Mouse (Mus musculus): Measurements from ENCODE around the gene Gtpbp1. TPM values are rescaled to one million over a fixed set of nuclear protein-coding genes. Genes with fewer than 3 reads are reported as not detected.
A peak's percentile ranks its signal among the peaks of the same experiment; 100 is the strongest.

The Gtpbp1 gene
- 52.7 TPM for polyA plus RNA-seq (2012; fragmentation: generic; extraction: Trizol)

DNA sequence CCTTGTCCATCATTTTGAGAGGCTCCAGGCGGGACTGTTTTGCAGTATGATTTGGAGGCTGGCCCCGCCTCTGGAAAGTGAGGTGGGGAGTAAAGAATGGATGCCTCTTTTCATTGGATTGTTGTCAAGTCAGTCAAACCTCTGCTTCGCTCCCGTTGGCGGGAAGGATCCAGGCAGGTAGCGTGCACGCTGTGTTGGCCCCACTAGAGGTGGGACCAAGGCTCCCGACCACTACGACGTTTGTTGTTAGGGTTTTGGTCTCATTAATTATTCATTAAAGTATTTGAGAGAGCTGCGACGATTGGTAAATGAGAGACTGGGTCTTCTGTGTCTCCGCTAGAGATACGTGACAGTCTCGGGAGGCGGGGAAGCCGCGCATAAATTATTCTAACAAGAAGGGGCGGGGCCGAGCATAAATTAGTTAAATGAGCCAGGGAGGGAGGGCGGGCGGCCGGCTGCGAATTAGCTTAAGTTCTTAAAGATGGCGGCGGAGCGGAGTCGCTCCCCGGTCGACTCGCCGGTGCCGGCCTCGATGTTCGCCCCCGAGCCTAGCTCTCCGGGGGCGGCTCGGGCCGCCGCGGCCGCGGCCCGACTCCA, at the start of gene Gtpbp1:
Gene Gtpbp1 (plus strand): TSS at position 420 of the 597 bp plus-strand sequence.
- Histone ChIP-seq H3ac (ENCODE audit: control insufficient read depth, insufficient read length) (peak within 1 kb of the TSS; percentile 75), H3K27me3 (ENCODE audit: control insufficient read depth, insufficient read depth, insufficient read length) (no peaks in the 10 kb centered on the region), H3K36me3 (ENCODE audit: control insufficient read depth, insufficient read depth) (no peaks in the 10 kb centered on the region), H3K4me2 (ENCODE audit: low read depth) (peak within 1 kb of the TSS; percentile 94), H3K79me2 (ENCODE audit: control insufficient read depth, insufficient read depth) (peaks cover 61% of the 10 kb centered on the region), H3K4me3 (peak within 1 kb of the TSS; percentile 46)
- TF ChIP-seq MYOD1 (IDR thresholded peaks at IDR 0.05; ENCODE audit: control insufficient read depth in 1 of 3, insufficient read length in 2 of 3, low read depth in 2 of 3) (no peak), USF1 (IDR thresholded peaks at IDR 0.05; ENCODE audit: low read depth) (no peak), E2F4 (IDR thresholded peaks at IDR 0.05; ENCODE audit: insufficient read depth) (peak; percentile 86), CEBPB (IDR thresholded peaks at IDR 0.05; ENCODE audit: insufficient read depth, poor library complexity, severe bottlenecking) (no peak), TCF12 (IDR thresholded peaks at IDR 0.05; ENCODE audit: insufficient read depth, poor library complexity, severe bottlenecking) (no peak), MYOG (IDR thresholded peaks at IDR 0.05; ENCODE audit: control insufficient read depth in 1 of 3, insufficient read depth in 1 of 3, insufficient read length in 2 of 3, low read depth in 2 of 3) (no peak), MAX (IDR thresholded peaks at IDR 0.05; ENCODE audit: low read depth) (no peak), POLR2A (IDR thresholded peaks at IDR 0.05; ENCODE audit: insufficient read length, low read depth) (peak; percentile 69), POLR2AphosphoS2 (IDR thresholded peaks at IDR 0.05; ENCODE audit: insufficient read length, low read depth) (peak; percentile 78), TCF3 (IDR thresholded peaks at IDR 0.05; ENCODE audit: insufficient read length, low read depth) (no peak), SRF (IDR thresholded peaks at IDR 0.05; ENCODE audit: control insufficient read depth, insufficient read length, low read depth) (peak; percentile 41), REST (IDR thresholded peaks at IDR 0.05; ENCODE audit: insufficient read depth, insufficient read length) (no peak)

GRCm38 (mm10) chr15:79641135-79641817, 49.4 kb upstream of the Gtpbp1 start:
- no peak overlapping the region for H3ac ChIP-seq (ENCODE audit: control insufficient read depth, insufficient read length)
- no peak for TF ChIP-seq MYOG (IDR thresholded peaks at IDR 0.05; ENCODE audit: control insufficient read depth in 1 of 3, insufficient read depth in 1 of 3, insufficient read length in 2 of 3, low read depth in 2 of 3)
- TF ChIP-seq REST (IDR thresholded peaks at IDR 0.05; ENCODE audit: insufficient read depth, insufficient read length) = no peak
- no peak for TF ChIP-seq SRF (IDR thresholded peaks at IDR 0.05; ENCODE audit: control insufficient read depth, insufficient read length, low read depth)
- TF ChIP-seq E2F4 (IDR thresholded peaks at IDR 0.05; ENCODE audit: insufficient read depth) = no peak
- no peak for TF ChIP-seq CEBPB (IDR thresholded peaks at IDR 0.05; ENCODE audit: insufficient read depth, poor library complexity, severe bottlenecking)
- TF ChIP-seq TCF12 (IDR thresholded peaks at IDR 0.05; ENCODE audit: insufficient read depth, poor library complexity, severe bottlenecking) = no peak
- no peak for TF ChIP-seq MAX (IDR thresholded peaks at IDR 0.05; ENCODE audit: low read depth)
- no peak for TF ChIP-seq USF1 (IDR thresholded peaks at IDR 0.05; ENCODE audit: low read depth)
- no peak for TF ChIP-seq MYOD1 (IDR thresholded peaks at IDR 0.05; ENCODE audit: control insufficient read depth in 1 of 3, insufficient read length in 2 of 3, low read depth in 2 of 3)
- TF ChIP-seq TCF3 (IDR thresholded peaks at IDR 0.05; ENCODE audit: insufficient read length, low read depth) = no peak
- no peak for TF ChIP-seq POLR2A (IDR thresholded peaks at IDR 0.05; ENCODE audit: insufficient read length, low read depth)
- no peak for TF ChIP-seq POLR2AphosphoS2 (IDR thresholded peaks at IDR 0.05; ENCODE audit: insufficient read length, low read depth)
- no peak overlapping the region for H3K4me2 ChIP-seq (ENCODE audit: low read depth)

GRCm38 (mm10) chr15:79645483-79645882, 45.2 kb upstream of the Gtpbp1 start:
- Histone ChIP-seq H3K36me3 (ENCODE audit: control insufficient read depth, insufficient read depth) (no peaks in the 10 kb centered on the region), H3ac (ENCODE audit: control insufficient read depth, insufficient read length) (no peak overlapping the region), H3K4me3 (no peak overlapping the region), H3K27me3 (ENCODE audit: control insufficient read depth, insufficient read depth, insufficient read length) (peaks cover 5% of the 10 kb centered on the region), H3K4me2 (ENCODE audit: low read depth) (no peak overlapping the region), H3K79me2 (ENCODE audit: control insufficient read depth, insufficient read depth) (no peaks in the 10 kb centered on the region)
- no peak for TF ChIP-seq CEBPB (IDR thresholded peaks at IDR 0.05; ENCODE audit: insufficient read depth, poor library complexity, severe bottlenecking)
- TF ChIP-seq MAX (IDR thresholded peaks at IDR 0.05; ENCODE audit: low read depth) = no peak
- TF ChIP-seq USF1 (IDR thresholded peaks at IDR 0.05; ENCODE audit: low read depth) = no peak
- no peak for TF ChIP-seq MYOG (IDR thresholded peaks at IDR 0.05; ENCODE audit: control insufficient read depth in 1 of 3, insufficient read depth in 1 of 3, insufficient read length in 2 of 3, low read depth in 2 of 3)
- TF ChIP-seq MYOD1 (IDR thresholded peaks at IDR 0.05; ENCODE audit: control insufficient read depth in 1 of 3, insufficient read length in 2 of 3, low read depth in 2 of 3) = no peak
- TF ChIP-seq POLR2AphosphoS2 (IDR thresholded peaks at IDR 0.05; ENCODE audit: insufficient read length, low read depth) = no peak
- no peak for TF ChIP-seq TCF12 (IDR thresholded peaks at IDR 0.05; ENCODE audit: insufficient read depth, poor library complexity, severe bottlenecking)
- TF ChIP-seq POLR2A (IDR thresholded peaks at IDR 0.05; ENCODE audit: insufficient read length, low read depth) = no peak
- TF ChIP-seq E2F4 (IDR thresholded peaks at IDR 0.05; ENCODE audit: insufficient read depth) = no peak
- TF ChIP-seq TCF3 (IDR thresholded peaks at IDR 0.05; ENCODE audit: insufficient read length, low read depth) = no peak

More at GRCm38 (mm10) chr15:79641135-79641817, 49.4 kb upstream of the Gtpbp1 start:
- Histone ChIP-seq H3K4me3 (no peak overlapping the region), H3K27me3 (ENCODE audit: control insufficient read depth, insufficient read depth, insufficient read length) (peaks cover 5% of the 10 kb centered on the region), H3K79me2 (ENCODE audit: control insufficient read depth, insufficient read depth) (no peaks in the 10 kb centered on the region), H3K36me3 (ENCODE audit: control insufficient read depth, insufficient read depth) (no peaks in the 10 kb centered on the region)

DNA sequence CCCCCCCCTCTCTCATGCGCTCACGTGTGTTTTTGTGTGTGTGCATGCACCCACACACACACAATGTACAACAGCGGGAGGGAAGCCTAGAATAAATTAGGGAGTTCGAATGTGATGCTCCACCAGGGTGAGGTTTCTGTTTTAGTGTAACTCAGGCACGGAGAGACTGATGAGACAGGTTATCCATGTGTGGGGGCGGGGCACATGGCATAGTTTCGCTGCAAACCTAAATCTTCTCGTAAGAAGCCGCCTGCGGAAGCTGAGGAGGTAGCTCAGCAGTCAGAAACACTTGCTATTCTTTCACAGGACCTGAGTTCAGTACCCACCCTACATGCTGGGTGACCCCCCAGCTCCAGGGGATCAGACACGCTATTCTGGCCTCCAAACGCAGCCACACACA, 42.5 kb upstream of the Gtpbp1 start:
- Histone ChIP-seq H3K4me3 (no peak overlapping the region), H3K36me3 (ENCODE audit: control insufficient read depth, insufficient read depth) (no peaks in the 10 kb centered on the region), H3K4me2 (ENCODE audit: low read depth) (no peak overlapping the region), H3ac (ENCODE audit: control insufficient read depth, insufficient read length) (no peak overlapping the region), H3K79me2 (ENCODE audit: control insufficient read depth, insufficient read depth) (no peaks in the 10 kb centered on the region), H3K27me3 (ENCODE audit: control insufficient read depth, insufficient read depth, insufficient read length) (peaks cover 5% of the 10 kb centered on the region)
- TF ChIP-seq POLR2A (IDR thresholded peaks at IDR 0.05; ENCODE audit: insufficient read length, low read depth) (no peak), MYOD1 (IDR thresholded peaks at IDR 0.05; ENCODE audit: control insufficient read depth in 1 of 3, insufficient read length in 2 of 3, low read depth in 2 of 3) (no peak), SRF (IDR thresholded peaks at IDR 0.05; ENCODE audit: control insufficient read depth, insufficient read length, low read depth) (no peak), E2F4 (IDR thresholded peaks at IDR 0.05; ENCODE audit: insufficient read depth) (no peak), TCF12 (IDR thresholded peaks at IDR 0.05; ENCODE audit: insufficient read depth, poor library complexity, severe bottlenecking) (no peak), REST (IDR thresholded peaks at IDR 0.05; ENCODE audit: insufficient read depth, insufficient read length) (no peak)
